Mouse (Mus musculus): ENCODE measurements around the gene Bpifb6.

Bpifb6 gene

DNA sequence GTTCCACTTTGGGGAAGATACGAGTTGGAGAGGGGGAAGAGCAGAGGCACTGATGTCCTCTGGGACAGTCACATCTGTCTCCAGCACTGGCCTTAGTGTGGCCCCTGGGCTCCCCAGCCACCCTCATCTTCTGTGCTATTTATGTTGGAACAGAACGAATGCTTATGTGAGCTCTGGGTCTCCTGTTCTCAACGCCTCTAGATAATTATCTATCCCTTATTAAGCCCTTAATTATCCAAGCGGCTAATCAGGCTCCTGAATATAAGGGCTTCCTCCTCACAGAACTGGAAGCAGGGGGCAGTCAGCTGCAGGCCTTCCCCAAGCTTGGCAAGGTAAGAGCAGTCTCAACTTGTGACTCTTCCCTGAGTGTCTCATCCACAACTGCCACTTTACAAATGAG is at the start of gene Bpifb6:
Gene Bpifb6, plus strand, starts transcription at position 301 of the 400 bp plus-strand sequence.
- no peak for DNase-seq (ENCODE audit: low spot score)

DNA sequence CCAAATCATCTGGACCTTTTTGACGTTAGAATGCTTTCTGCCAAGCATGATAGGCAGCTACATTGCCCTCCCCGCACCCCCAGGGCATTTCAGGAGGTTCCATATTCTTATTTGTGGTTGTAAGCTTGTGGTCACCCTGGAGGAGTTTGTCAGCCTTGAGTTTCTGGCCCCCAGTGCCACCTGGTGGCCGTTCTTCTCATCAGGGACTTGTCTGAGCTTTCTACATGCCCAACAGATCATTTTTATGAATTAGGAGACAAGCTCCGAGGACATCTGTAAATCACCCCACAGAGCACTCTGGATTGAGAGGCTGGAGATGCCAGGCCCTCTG is 49.2 kb upstream of the Bpifb6 start:
- no peak for DNase-seq (ENCODE audit: low spot score)

- no peak for DNase-seq (ENCODE audit: low spot score)
Measured at GRCm38 (mm10) chr2:153853544-153853943, 46.6 kb upstream of the Bpifb6 start.

- DNase-seq (ENCODE audit: low spot score) = no peak
Measured at GRCm38 (mm10) chr2:153859581-153859980, 40.6 kb upstream of the Bpifb6 start.

- no peak for DNase-seq (ENCODE audit: low spot score)
Measured at GRCm38 (mm10) chr2:153860315-153860714, 39.9 kb upstream of the Bpifb6 start.

DNA sequence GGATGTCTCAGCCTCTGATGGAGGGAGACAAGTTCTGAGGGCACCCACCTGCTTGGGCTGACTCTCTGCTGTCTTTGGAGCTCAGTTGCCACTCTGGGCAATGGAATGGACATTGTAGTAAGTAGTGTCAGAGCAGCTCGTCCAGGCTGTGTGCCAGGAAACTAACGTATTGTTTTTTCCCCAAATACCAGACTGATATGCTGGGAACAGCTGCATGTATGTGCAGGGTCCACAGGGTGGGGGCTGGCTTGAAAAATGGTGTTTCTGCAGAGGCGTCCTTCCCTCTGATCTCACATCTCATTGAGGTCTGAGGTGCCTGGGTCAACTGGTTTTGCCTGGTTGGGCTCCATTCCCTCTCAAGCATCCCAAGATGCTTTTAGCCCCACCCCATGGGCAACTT is 39.5 kb upstream of the Bpifb6 start:
- no peak for DNase-seq (ENCODE audit: low spot score)

- no peak for DNase-seq (ENCODE audit: low spot score)
Measured at GRCm38 (mm10) chr2:153861960-153862359, 38.2 kb upstream of the Bpifb6 start.

- DNase-seq (ENCODE audit: low spot score) = no peak
Measured at GRCm38 (mm10) chr2:153870984-153871383, 29.2 kb upstream of the Bpifb6 start, which contains the start of gene Sun5. TSS of gene Sun5 (minus strand) at chr2:153871084.

DNA sequence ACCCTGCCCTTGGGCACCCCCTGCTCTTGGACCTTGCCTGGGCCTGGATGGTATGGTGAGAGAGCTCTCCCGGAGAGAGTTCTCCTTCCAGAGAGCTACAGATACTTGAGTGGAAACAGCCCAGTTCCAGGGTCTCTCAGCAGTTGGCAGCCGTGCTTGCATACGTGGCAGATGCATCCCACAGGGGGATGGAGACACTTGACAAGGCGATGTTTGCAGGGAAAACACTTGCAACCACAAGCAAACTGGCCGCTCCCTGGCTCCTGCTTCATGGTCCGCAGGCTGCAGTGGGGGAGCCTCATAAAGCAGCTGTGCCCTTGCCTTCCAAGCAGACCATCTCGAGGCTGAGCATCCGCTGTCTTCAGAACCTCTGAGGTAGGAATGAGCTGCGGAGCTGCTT is 25.4 kb upstream of the Bpifb6 start, which contains the start of gene Bpifb2:
Gene Bpifb2, plus strand, starts transcription at position 301 of the 400 bp plus-strand sequence.
- DNase-seq (ENCODE audit: low spot score) = no peak

- DNase-seq (ENCODE audit: low spot score) = no peak
Measured at GRCm38 (mm10) chr2:153899111-153899510, 1.1 kb upstream of the Bpifb6 start.

DNA sequence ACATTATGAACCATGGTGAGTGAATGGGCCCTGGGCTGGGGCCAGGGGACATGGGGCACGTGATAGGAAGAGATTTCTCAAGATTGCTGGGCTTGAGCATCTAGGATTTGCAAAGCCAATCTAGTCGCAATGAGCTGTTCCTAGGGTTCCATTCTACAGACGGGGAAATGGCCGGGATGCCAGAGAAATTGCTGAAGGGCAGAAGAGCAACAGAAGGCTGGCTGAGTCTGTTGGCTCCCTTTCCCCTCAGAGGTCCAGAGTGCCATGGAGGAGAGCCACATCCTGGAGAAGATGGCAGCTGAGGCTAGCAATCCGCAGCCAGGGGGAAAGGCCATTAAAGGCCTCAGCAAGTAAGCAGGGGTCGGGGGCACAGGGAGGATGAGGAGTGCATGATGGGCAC is 2.5 kb downstream of the Bpifb6 start:
- DNase-seq (ENCODE audit: low spot score) = no peak

GRCm38 (mm10) chr2:153906626-153907025 is 6.4 kb downstream of the Bpifb6 start:
- no peak for DNase-seq (ENCODE audit: low spot score)

DNA sequence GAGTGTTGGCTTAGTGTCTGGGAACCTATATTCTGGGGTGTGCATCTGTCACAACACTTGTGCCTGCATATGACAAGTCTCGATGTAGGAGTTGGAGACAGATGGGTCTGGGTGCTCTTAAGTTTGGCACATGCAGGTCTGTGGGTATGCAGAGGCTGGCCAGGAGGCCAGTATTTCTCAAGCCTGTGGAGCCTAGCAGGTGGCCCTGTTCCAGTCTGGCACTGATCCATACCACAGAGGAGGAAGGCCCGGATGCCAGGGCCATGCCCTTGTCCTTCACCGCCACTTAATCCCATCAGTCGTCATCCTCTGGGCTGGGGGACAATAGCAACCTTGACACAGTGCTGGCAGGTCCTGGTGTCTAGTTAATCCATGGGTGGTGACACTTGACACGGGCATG is 14.0 kb downstream of the Bpifb6 start:
- DNase-seq (ENCODE audit: low spot score) = no peak

DNA sequence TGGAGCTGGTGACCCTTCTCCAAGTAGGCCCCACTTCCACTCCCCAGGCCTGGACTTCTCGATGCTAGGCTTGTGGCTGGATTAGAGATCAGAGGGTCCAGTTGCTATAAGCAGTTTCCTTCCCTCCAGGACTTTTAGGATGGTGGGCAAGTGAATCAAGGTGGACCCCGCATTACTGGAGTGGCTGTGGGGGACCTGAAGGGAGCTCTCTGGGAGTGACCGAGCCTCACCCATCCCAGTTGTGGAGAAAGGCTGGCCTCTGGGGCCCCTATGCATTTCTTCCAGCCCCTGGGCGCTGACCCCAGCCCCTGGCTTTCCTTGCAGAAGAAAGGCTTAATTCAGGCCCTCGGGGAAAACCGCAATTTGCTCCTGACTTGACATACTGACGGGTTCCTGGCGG is 17.7 kb downstream of the Bpifb6 start, which contains the start of gene Bpifb3:
Gene Bpifb3, plus strand, starts transcription at position 301 of the 400 bp plus-strand sequence.
- DNase-seq (ENCODE audit: low spot score) = no peak

DNA sequence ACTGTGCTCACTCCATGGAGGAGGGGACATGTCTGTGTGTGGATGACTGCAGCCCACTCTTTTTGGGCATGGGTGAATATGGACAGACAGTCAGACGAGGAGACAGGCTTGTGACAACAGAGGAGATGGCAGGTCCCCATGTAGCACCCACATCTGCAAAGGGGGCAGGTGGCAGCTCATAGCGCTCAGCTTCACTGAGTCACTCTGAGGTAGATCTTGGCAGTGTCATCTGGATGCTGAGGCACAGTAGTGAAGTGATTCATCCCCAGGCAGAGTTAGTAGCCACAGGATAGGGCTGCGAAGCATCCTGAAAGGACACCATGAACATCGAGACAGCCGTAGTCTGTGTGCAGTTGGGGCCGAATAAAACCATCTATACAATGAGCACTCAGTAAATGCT is 21.1 kb downstream of the Bpifb6 start:
- DNase-seq (ENCODE audit: low spot score) = no peak

- no peak for DNase-seq (ENCODE audit: low spot score)
Measured at GRCm38 (mm10) chr2:153929871-153930413, 29.8 kb downstream of the Bpifb6 start.

- DNase-seq (ENCODE audit: low spot score) = no peak
Measured at GRCm38 (mm10) chr2:153931125-153931524, 30.9 kb downstream of the Bpifb6 start.

- no peak for DNase-seq (ENCODE audit: low spot score)
Measured at GRCm38 (mm10) chr2:153933311-153933710, 33.1 kb downstream of the Bpifb6 start.

DNA sequence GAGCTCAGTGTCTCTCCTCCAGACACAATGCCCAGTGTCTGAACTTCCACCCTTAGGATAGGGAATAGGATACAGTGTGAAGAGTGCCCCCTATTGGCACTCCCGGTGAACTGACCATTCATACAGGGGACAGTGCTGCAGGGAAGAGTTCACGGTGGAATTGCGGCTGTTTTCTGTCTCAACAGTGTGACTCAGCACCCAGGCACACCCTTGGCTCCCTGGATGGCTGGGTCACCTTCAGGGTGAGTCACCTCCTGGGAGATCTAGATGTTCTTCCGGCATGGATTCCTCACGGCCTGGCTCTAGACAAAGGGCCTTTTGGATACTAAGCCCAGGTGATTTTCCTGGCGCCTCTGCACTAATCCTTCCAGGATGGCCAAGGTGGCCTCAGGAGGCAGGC is 35.2 kb downstream of the Bpifb6 start:
- no peak for DNase-seq (ENCODE audit: low spot score)

DNA sequence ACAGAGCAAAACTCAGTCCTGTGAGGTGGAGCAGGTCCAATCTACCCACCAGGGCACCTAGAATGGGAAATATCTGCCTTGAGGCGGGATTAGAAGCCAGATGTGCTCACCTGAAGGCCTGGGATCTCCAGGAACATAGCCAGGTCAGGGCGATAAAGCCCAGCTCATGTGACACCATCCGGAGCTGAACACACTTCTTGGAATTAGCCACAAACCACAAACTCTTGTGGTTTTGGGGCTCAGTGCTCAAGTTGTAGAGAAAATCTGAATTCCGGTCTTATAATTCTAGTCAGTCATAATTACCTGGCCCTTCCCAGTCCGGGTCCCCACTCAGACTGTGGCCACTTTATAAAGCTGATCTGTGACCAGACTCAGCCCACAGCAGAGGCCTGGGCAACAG is 37.7 kb downstream of the Bpifb6 start, which contains the start of gene Bpifb4:
Gene Bpifb4, plus strand, starts transcription at position 370 of the 400 bp plus-strand sequence.
- DNase-seq (ENCODE audit: low spot score) = no peak

- no peak for DNase-seq (ENCODE audit: low spot score)
Measured at GRCm38 (mm10) chr2:153943537-153943936, 43.3 kb downstream of the Bpifb6 start.

DNA sequence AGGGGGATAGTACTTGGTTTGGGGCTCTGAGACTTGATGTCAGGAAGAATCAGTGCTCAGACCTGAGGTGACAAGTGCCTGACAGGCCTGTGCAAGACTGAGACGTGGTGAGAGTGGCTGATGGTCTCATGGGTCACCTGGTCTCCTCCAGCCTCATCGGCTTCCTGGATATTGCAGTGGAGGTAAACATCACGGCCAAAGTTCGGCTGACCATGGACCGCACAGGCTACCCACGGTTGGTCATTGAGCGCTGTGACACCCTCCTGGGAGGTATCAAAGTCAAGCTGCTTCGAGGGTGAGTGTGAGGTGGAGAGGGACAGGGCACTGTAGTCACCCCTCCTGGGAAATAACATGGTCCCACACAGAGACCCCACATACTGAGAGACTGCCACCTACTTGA is 44.4 kb downstream of the Bpifb6 start:
- no peak for DNase-seq (ENCODE audit: low spot score)

DNA sequence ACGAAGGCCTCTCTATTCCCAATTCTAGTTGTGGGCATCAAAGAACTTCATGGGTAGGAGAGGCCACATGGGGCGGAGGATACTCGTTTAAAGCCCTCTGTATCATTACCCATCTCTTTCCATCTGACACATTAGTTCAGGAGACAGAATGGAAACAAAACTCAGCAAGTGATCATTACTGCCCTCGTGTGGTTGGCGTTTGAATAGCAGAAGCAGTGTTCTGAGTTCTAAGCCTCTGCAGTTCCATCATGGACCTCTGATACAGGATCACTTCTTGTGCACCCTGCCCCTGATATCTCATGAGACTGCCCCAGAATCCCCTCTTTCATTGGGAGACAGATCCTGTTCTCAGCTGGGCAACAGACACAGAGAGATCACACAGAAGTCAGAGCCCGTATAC is 52.7 kb downstream of the Bpifb6 start:
- DNase-seq (ENCODE audit: low spot score) = no peak

DNA sequence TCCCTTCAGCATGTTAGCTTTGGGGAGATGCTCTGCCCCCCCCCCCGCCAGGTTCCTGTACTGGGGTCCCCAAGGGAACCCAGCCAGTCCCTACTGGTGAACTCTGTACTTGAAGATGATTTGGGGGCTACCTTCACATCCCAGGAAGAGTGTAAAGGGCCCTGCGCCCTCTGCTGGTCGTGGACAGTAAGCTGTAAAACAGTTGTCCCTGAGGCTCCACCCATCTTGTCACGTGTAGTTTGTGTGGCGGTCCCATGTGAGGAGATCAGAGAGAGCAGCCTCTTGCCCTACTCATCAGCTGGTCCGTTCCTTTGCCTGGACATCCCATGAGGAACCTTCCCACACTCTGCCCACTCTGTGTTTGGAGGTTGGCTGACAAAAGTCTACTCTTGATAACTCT is 53.6 kb downstream of the Bpifb6 start:
- DNase-seq (ENCODE audit: low spot score) = no peak
